Mouse (Mus musculus): Measurements from ENCODE around the gene H6pd. TPM values are rescaled to one million over a fixed set of nuclear protein-coding genes. Genes with fewer than 3 reads are reported as not detected.

Gene H6pd
- polyA plus RNA-seq, 1 experiment: 13.7 TPM

DNA sequence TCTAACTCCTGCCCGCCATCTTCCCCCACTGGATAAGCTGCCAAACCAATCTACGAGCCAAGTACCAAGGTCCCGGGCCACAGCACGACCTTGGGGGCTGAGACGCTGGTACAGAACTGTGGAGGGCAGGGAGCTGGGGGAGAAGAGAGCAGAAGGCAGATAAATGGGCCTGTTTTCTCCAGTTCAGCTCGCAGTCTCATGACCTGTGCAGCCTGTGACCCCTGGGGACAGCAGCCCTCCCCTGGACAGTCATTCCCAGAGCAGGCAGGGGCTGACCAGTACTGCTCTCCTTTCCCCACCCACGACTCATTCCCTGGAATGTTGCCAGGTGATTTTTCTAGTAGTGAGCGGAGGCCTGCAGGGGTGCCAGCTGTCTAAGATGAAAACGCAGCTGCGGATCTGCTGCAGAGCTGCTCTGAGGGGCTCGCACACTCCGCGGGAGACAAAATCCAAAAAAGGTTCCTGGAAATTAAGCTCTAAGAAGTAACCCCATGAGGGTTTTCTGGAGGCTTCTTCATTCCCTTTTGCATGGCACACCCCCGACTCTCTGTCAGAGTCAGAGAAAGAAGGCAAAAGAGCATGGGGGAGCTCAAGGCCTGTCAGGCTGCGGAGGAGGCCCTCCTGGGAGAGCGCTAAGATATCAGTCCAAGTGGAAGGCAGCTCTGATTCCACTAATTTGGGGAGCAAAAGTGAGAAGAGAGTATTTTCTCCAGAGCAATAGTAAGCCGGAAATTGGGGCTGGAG, 30.9 kb downstream of the H6pd start:
- Histone ChIP-seq H3K4me1 (ENCODE audit: control insufficient read depth, insufficient read depth, low read length) (no peaks in the 10 kb centered on the region), H3K9me3 (replicated peaks; ENCODE audit: control insufficient read depth, insufficient read depth, low read length, poor library complexity, severe bottlenecking) (no peaks in the 10 kb centered on the region), H3K27ac (ENCODE audit: insufficient read depth, low read length) (no peak overlapping the region), H3K9ac (ENCODE audit: low read depth, poor library complexity, severe bottlenecking) (no peak overlapping the region), H3K4me3 (ENCODE audit: low read depth, low read length) (no peak overlapping the region), H3K36me3 (ENCODE audit: control insufficient read depth, insufficient read depth, low read length, poor library complexity, severe bottlenecking) (no peaks in the 10 kb centered on the region), H3K27me3 (ENCODE audit: control insufficient read depth, insufficient read depth, low read length, poor library complexity, severe bottlenecking) (no peaks in the 10 kb centered on the region)
- no peak for TF ChIP-seq EP300 (IDR thresholded peaks at IDR 0.05; ENCODE audit: insufficient read depth, low read depth, low read length)
- no peak for TF ChIP-seq POLR2A (IDR thresholded peaks at IDR 0.05; ENCODE audit: insufficient read depth, low read length)
- TF ChIP-seq CTCF (IDR thresholded peaks at IDR 0.05; ENCODE audit: low read depth, low read length): no peak

DNA sequence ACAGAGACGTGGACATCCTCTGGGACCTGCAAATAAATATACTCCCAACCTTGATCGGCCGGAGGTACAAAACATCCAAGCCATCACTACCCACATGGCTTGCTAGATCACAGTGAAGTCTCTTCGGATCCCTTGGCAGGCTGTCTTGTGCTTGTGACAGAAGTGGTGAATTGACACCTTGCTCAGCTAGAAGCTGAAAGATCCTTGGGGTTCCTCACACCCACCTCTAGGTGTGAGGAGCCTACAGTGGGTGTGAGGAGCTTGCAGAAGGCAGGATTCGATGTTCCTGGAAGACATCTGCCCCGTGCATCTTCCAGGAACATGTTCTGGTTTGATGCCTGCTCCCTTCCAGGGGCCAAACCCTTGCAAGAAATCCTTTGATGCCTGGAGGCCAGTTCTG, 31.6 kb downstream of the H6pd start:
- no peak overlapping the region for H3K4me3 ChIP-seq (ENCODE audit: low read depth, low read length)
- H3K9ac ChIP-seq (ENCODE audit: low read depth, poor library complexity, severe bottlenecking): no peak overlapping the region
- H3K9me3 ChIP-seq (replicated peaks; ENCODE audit: control insufficient read depth, insufficient read depth, low read length, poor library complexity, severe bottlenecking): no peaks in the 10 kb centered on the region
- no peaks in the 10 kb centered on the region for H3K36me3 ChIP-seq (ENCODE audit: control insufficient read depth, insufficient read depth, low read length, poor library complexity, severe bottlenecking)
- TF ChIP-seq POLR2A (IDR thresholded peaks at IDR 0.05; ENCODE audit: insufficient read depth, low read length): no peak
- TF ChIP-seq EP300 (IDR thresholded peaks at IDR 0.05; ENCODE audit: insufficient read depth, low read depth, low read length): no peak
- no peak for TF ChIP-seq CTCF (IDR thresholded peaks at IDR 0.05; ENCODE audit: low read depth, low read length)
- H3K27ac ChIP-seq (ENCODE audit: insufficient read depth, low read length): no peak overlapping the region
- H3K27me3 ChIP-seq (ENCODE audit: control insufficient read depth, insufficient read depth, low read length, poor library complexity, severe bottlenecking): no peaks in the 10 kb centered on the region
- no peaks in the 10 kb centered on the region for H3K4me1 ChIP-seq (ENCODE audit: control insufficient read depth, insufficient read depth, low read length)

DNA sequence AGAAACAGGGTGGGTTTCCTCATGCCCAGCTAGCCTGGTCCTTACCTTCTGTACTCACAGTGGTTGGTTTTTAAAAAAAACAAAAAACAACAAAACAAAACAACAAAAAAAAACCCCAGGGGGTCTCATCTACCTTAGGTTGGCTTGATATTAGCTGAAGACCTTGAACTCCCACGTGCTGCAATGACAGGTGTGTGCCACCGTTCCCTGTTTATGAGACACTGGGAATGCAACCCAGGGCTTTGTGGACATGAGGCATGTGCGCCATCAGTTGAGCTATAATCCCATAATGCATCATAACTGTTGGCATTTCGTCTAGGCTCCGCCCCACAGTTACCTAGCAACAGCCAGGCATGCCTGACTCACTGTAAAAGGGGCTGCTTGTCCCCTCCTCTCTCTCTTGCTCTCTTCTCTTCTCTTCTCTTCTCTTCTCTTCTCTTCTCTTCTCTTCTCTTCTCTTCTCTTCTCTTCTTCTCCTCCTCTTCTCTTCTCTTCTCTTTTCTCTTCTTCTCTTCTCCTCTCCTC, 33.0 kb downstream of the H6pd start:
- Histone ChIP-seq H3K9me3 (replicated peaks; ENCODE audit: control insufficient read depth, insufficient read depth, low read length, poor library complexity, severe bottlenecking) (no peaks in the 10 kb centered on the region), H3K9ac (ENCODE audit: low read depth, poor library complexity, severe bottlenecking) (no peak overlapping the region), H3K4me1 (ENCODE audit: control insufficient read depth, insufficient read depth, low read length) (no peaks in the 10 kb centered on the region), H3K27me3 (ENCODE audit: control insufficient read depth, insufficient read depth, low read length, poor library complexity, severe bottlenecking) (no peaks in the 10 kb centered on the region), H3K4me3 (ENCODE audit: low read depth, low read length) (no peak overlapping the region), H3K27ac (ENCODE audit: insufficient read depth, low read length) (no peak overlapping the region), H3K36me3 (ENCODE audit: control insufficient read depth, insufficient read depth, low read length, poor library complexity, severe bottlenecking) (no peaks in the 10 kb centered on the region)
- TF ChIP-seq CTCF (IDR thresholded peaks at IDR 0.05; ENCODE audit: low read depth, low read length) (no peak), POLR2A (IDR thresholded peaks at IDR 0.05; ENCODE audit: insufficient read depth, low read length) (no peak), EP300 (IDR thresholded peaks at IDR 0.05; ENCODE audit: insufficient read depth, low read depth, low read length) (no peak)

DNA sequence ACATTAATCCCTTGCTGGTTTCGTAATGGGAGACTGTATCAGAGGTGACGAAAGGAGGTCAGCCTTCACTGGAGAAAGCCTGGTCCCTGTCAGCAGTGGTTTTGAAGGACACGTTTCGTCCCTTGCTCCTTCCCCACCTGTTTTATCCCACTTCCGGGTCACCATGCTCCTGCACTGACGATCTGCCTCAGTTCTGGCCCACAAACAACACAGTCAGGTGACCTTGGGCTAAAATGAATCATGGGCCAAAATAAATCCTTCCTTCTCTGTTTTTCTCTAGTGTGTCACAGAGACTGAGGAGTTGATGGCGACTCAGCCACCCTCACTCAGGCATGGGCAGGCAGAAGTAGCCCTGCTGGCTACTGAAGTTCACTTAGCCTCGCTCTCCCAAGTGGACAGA, 33.5 kb downstream of the H6pd start:
- H3K4me3 ChIP-seq (ENCODE audit: low read depth, low read length): no peak overlapping the region
- H3K27ac ChIP-seq (ENCODE audit: insufficient read depth, low read length): no peak overlapping the region
- no peaks in the 10 kb centered on the region for H3K36me3 ChIP-seq (ENCODE audit: control insufficient read depth, insufficient read depth, low read length, poor library complexity, severe bottlenecking)
- H3K4me1 ChIP-seq (ENCODE audit: control insufficient read depth, insufficient read depth, low read length): no peaks in the 10 kb centered on the region
- TF ChIP-seq POLR2A (IDR thresholded peaks at IDR 0.05; ENCODE audit: insufficient read depth, low read length): no peak
- no peak for TF ChIP-seq EP300 (IDR thresholded peaks at IDR 0.05; ENCODE audit: insufficient read depth, low read depth, low read length)
- no peak for TF ChIP-seq CTCF (IDR thresholded peaks at IDR 0.05; ENCODE audit: low read depth, low read length)
- no peak overlapping the region for H3K9ac ChIP-seq (ENCODE audit: low read depth, poor library complexity, severe bottlenecking)
- H3K27me3 ChIP-seq (ENCODE audit: control insufficient read depth, insufficient read depth, low read length, poor library complexity, severe bottlenecking): no peaks in the 10 kb centered on the region
- no peaks in the 10 kb centered on the region for H3K9me3 ChIP-seq (replicated peaks; ENCODE audit: control insufficient read depth, insufficient read depth, low read length, poor library complexity, severe bottlenecking)

DNA sequence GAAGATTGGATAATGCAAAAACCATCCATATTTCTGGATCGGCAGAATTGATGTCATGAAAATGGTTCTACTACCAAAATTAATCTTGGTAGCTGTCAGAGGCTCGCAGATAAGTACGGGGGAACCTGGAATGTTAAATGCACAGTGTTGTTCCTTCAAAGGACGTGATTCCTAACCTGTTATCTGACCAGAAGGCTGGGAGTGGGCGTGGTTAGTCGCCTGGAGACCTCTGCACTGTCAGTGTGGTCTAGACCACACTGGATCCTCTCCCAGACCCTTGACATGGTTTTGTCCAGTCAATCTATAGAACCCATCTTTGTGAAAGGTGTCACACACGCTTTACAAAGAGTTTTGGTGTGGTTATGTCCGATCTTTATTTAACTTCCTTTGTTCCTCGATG, 37.4 kb downstream of the H6pd start:
- TF ChIP-seq CTCF (IDR thresholded peaks at IDR 0.05; ENCODE audit: low read depth, low read length) (no peak), POLR2A (IDR thresholded peaks at IDR 0.05; ENCODE audit: insufficient read depth, low read length) (no peak), EP300 (IDR thresholded peaks at IDR 0.05; ENCODE audit: insufficient read depth, low read depth, low read length) (no peak)
- Histone ChIP-seq H3K36me3 (ENCODE audit: control insufficient read depth, insufficient read depth, low read length, poor library complexity, severe bottlenecking) (no peaks in the 10 kb centered on the region), H3K9ac (ENCODE audit: low read depth, poor library complexity, severe bottlenecking) (no peak overlapping the region), H3K4me1 (ENCODE audit: control insufficient read depth, insufficient read depth, low read length) (no peaks in the 10 kb centered on the region), H3K27ac (ENCODE audit: insufficient read depth, low read length) (no peak overlapping the region), H3K9me3 (replicated peaks; ENCODE audit: control insufficient read depth, insufficient read depth, low read length, poor library complexity, severe bottlenecking) (no peaks in the 10 kb centered on the region), H3K27me3 (ENCODE audit: control insufficient read depth, insufficient read depth, low read length, poor library complexity, severe bottlenecking) (no peaks in the 10 kb centered on the region), H3K4me3 (ENCODE audit: low read depth, low read length) (no peak overlapping the region)

DNA sequence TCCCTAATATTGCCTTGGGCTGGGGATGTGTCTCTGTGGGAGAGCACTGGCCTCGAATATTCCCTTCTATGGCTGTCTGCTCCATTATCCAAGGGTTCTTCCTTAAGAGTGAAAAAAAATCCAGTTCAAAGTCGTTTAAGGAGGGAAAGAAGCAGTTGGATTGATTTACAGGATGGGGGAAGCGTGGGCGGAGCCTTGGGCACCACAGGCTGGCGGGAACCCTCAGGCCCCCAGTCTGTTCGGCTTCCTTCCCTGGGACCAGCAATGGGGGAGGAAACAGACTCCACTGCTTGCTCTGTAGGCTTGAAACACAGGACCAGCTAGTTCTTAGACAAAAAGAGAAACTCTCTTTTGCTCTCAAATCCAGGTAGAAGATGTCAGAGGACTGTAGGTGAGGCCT, 40.3 kb downstream of the H6pd start:
- Histone ChIP-seq H3K9me3 (replicated peaks; ENCODE audit: control insufficient read depth, insufficient read depth, low read length, poor library complexity, severe bottlenecking) (no peaks in the 10 kb centered on the region), H3K4me1 (ENCODE audit: control insufficient read depth, insufficient read depth, low read length) (no peaks in the 10 kb centered on the region), H3K9ac (ENCODE audit: low read depth, poor library complexity, severe bottlenecking) (no peak overlapping the region), H3K27ac (ENCODE audit: insufficient read depth, low read length) (no peak overlapping the region), H3K4me3 (ENCODE audit: low read depth, low read length) (no peak overlapping the region), H3K36me3 (ENCODE audit: control insufficient read depth, insufficient read depth, low read length, poor library complexity, severe bottlenecking) (no peaks in the 10 kb centered on the region), H3K27me3 (ENCODE audit: control insufficient read depth, insufficient read depth, low read length, poor library complexity, severe bottlenecking) (no peaks in the 10 kb centered on the region)
- TF ChIP-seq EP300 (IDR thresholded peaks at IDR 0.05; ENCODE audit: insufficient read depth, low read depth, low read length) (no peak), POLR2A (IDR thresholded peaks at IDR 0.05; ENCODE audit: insufficient read depth, low read length) (no peak), CTCF (IDR thresholded peaks at IDR 0.05; ENCODE audit: low read depth, low read length) (no peak)

Data from ES-Bruce4 (cell line).